Mouse (Mus musculus) E14TG2a.4 (cell line): ENCODE data around the gene Tas2r140.

Experiments used
- H3K27me3 ChIP-seq: 2 replicates; pipeline ENCODE4 v1.6.1; 2014; ENCODE audit warnings: low read length, control low read depth; ENCODE audit not compliant: insufficient read depth
- H3K36me3 ChIP-seq: 2 replicates; pipeline ENCODE4 v1.6.1; 2014; ENCODE audit warnings: low read length, control low read depth; ENCODE audit not compliant: insufficient read depth
- H3K4me1 ChIP-seq: replicated peaks from 2 replicates; pipeline ENCODE4 v1.6.1; 2014; ENCODE audit warnings: low read depth, low read length, control low read depth
- H3K4me3 ChIP-seq: replicated peaks from 2 replicates; pipeline ENCODE4 v1.5.1; 2014; ENCODE audit warnings: mild to moderate bottlenecking, low read length
- H3K9me3 ChIP-seq: 2 replicates; pipeline ENCODE4 v1.6.1; 2014; ENCODE audit warnings: low read length, control low read depth
- CTCF ChIP-seq: conservative IDR thresholded peaks from 2 replicates; pipeline ENCODE4 v1.5.1; 2014; ENCODE audit warnings: low read length
- NANOG ChIP-seq: IDR thresholded peaks from 2 replicates; pipeline ENCODE4 v1.6.1; 2014; ENCODE audit warnings: borderline replicate concordance, low read length, mixed read lengths
- POU5F1 ChIP-seq: IDR thresholded peaks from 2 replicates; pipeline ENCODE4 v1.6.1; 2014; ENCODE audit warnings: low read length, borderline replicate concordance

Gene Tas2r140

DNA sequence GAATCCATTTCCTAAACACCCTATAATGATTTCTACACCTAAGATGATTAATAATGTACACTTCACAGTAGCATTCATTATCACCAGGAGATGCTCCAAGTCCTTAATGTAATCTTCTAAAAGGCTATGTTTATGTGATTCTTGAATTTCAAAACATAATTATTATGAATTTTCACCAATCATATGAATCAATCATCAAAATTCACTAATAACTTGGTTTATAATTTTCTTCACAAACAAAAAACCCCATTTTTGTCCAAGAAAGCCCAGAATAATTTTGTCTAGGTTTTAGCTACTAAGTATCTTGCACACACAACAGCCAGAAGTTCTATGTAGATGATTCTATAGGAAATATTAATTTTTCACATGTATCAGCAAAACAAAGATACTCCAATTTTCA lies at the start of gene Tas2r140:
Gene Tas2r140, minus strand, starts transcription at position 101 of the 400 bp plus-strand sequence.
- no peaks in the 10 kb centered on the region for H3K9me3 ChIP-seq
- H3K4me1 ChIP-seq = no peaks in the 10 kb centered on the region
- H3K36me3 ChIP-seq = no peaks in the 10 kb centered on the region
- H3K27me3 ChIP-seq = no peaks in the 10 kb centered on the region
- no peak within 1 kb of the TSS for H3K4me3 ChIP-seq
- no peak for TF ChIP-seq NANOG
- TF ChIP-seq CTCF = no peak
- TF ChIP-seq POU5F1 = no peak

DNA sequence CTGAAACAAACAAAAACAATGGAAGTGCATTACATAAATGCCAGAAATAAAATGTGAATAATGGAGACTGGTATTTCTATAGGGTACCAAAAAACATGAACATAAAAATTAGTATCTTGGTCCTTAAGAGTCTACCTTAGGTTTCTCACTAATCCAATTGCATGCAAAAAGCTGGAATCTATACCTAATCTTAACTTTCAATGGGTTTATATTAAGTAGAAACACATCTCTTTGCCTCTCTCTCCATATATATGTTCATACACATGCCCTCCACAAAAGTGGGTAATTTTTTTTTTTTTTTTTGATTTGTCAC lies 48.9 kb upstream of the Tas2r140 start, which contains the start of gene Smim10l1:
Gene Smim10l1, plus strand, starts transcription at position 301 of the 313 bp plus-strand sequence.
- no peak for TF ChIP-seq CTCF
- TF ChIP-seq NANOG = no peak
- TF ChIP-seq POU5F1 = no peak
- Histone ChIP-seq H3K9me3 (no peaks in the 10 kb centered on the region), H3K27me3 (no peaks in the 10 kb centered on the region), H3K4me3 (peak within 1 kb of the TSS; percentile 92), H3K4me1 (peaks cover 13% of the 10 kb centered on the region), H3K36me3 (no peaks in the 10 kb centered on the region)

DNA sequence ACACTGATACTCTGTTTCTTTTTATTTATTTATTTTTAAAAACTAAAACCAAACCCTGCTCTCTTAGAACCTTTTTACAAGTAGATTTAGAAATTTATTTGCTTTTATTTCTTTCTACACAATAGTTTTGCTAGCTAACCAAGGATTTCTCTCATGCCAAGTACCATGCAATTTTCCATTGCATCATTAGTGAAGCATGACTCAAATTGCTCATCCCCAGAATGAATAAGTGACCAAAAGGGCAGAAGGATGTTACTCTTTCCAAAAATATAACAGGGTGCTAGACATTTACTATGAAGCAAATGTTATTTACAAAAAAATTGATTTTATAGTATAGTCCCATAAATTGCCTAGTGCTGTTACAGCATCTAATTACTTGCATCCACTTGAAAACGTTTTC lies 46.8 kb upstream of the Tas2r140 start:
- H3K27me3 ChIP-seq = no peaks in the 10 kb centered on the region
- TF ChIP-seq POU5F1 = no peak
- TF ChIP-seq NANOG = no peak
- no peak for TF ChIP-seq CTCF
- no peak overlapping the region for H3K4me3 ChIP-seq
- H3K9me3 ChIP-seq = no peaks in the 10 kb centered on the region
- no peaks in the 10 kb centered on the region for H3K36me3 ChIP-seq
- peaks cover 13% of the 10 kb centered on the region for H3K4me1 ChIP-seq

DNA sequence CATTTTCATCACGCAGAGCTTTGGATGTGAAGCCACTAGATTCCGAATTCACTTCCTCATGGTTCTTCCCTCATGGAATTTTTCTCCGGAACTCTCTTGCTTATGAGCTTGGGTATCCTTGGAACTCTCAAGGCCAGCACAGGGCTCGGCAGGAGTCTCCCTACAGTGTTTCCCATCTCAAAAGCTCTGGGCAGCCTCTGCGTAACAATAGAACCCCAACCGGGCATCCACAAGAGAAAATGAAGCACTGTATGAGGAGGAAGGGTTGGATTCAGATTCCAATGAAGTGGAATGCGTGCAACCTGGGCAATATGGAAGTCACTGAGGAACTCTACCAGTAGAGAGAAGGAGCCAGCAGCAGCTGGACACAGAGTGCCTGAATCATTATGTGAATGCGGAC lies 36.6 kb upstream of the Tas2r140 start:
- Histone ChIP-seq H3K4me3 (no peak overlapping the region), H3K27me3 (no peaks in the 10 kb centered on the region), H3K9me3 (no peaks in the 10 kb centered on the region), H3K36me3 (no peaks in the 10 kb centered on the region), H3K4me1 (peaks cover 11% of the 10 kb centered on the region)
- TF ChIP-seq CTCF (no peak), POU5F1 (0 out of 2 replicates have a peak, but pooled peaks have one; percentile 37), NANOG (peak; percentile 70; the same call in 1 of the 2 replicates)

DNA sequence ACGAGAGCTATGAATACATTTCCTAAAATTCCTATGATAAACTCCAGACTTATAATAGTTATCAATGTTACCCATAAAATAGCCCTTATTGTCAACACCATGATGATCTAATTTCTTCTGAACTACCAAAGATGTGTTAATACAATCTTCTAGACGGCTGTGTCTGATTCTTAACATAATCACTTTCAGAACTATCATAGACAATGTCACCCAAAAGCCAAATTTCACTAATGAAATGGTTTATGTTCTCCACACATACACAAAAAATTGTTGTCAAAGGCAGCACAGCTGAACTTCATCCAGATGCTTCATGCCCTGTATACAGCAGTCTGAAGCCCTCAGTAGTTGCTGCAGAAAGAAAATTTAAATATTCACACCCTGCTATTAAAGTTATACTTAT lies 18.6 kb downstream of the Tas2r140 start, which contains the start of gene Tas2r103:
Gene Tas2r103, minus strand, starts transcription at position 101 of the 400 bp plus-strand sequence.
- Histone ChIP-seq H3K36me3 (no peaks in the 10 kb centered on the region), H3K4me1 (no peaks in the 10 kb centered on the region), H3K27me3 (no peaks in the 10 kb centered on the region), H3K4me3 (no peak within 1 kb of the TSS), H3K9me3 (no peaks in the 10 kb centered on the region)
- TF ChIP-seq CTCF (no peak), NANOG (no peak), POU5F1 (no peak)
